Mouse (Mus musculus) CH12.LX (cell line): ENCODE data around the gene Zfp1. TPM values are rescaled to one million over a fixed set of nuclear protein-coding genes. Genes with fewer than 3 reads are reported as not detected.

Experiments used
- DNase-seq: peaks from one replicate; pipeline ENCODE4 v3.0.0-alpha.2; 2013; ENCODE audit errors: extremely low read depth
- H3K27ac ChIP-seq: 2 replicates; pipeline ENCODE4 v1.5.1; 2012; ENCODE audit warnings: low read depth, mild to moderate bottlenecking, control low read depth, moderate library complexity; ENCODE audit not compliant: insufficient read depth
- H3K27me3 ChIP-seq: replicated peaks from 2 replicates; pipeline ENCODE3; 2012; ENCODE audit warnings: inconsistent platforms
- H3K36me3 ChIP-seq, 2 experiments: replicated peaks in 1 of 2; 2 replicates each; pipeline versions ENCODE3 to v1.6.1; 2012; ENCODE audit warnings: inconsistent platforms in 1 of 2, low read length in 1 of 2, mild to moderate bottlenecking in 1 of 2, mixed read lengths in 1 of 2, moderate library complexity in 1 of 2; ENCODE audit not compliant: control insufficient read depth in 1 of 2, insufficient read depth in 1 of 2
- H3K4me1 ChIP-seq, 2 experiments: 2 replicates each; pipeline ENCODE4 v1.6.1; 2012; ENCODE audit warnings: inconsistent platforms in 1 of 2, moderate library complexity in 1 of 2; ENCODE audit not compliant: insufficient read depth in 2 of 2, control insufficient read depth in 1 of 2
- H3K4me2 ChIP-seq: 2 replicates; pipeline ENCODE4 v1.6.1; 2012; ENCODE audit warnings: low read depth, mild to moderate bottlenecking, control low read depth; ENCODE audit not compliant: poor library complexity, insufficient read depth, severe bottlenecking
- H3K4me3 ChIP-seq, 3 experiments: fragments of 150-350 bp in 1 of 3; sonication (generic) in 1 of 3; replicated peaks in 1 of 3; 2 replicates each; pipeline versions ENCODE3 to v1.5.1; 2011 to 2012; ENCODE audit warnings: low read depth in 2 of 3, low read length in 2 of 3, mild to moderate bottlenecking in 2 of 3, moderate library complexity in 2 of 3, control low read depth in 1 of 3, improper control_type of control experiment in 1 of 3, inconsistent platforms in 1 of 3, mixed read lengths in 1 of 3; ENCODE audit not compliant: poor library complexity in 1 of 3
- H3K79me2 ChIP-seq: replicated peaks from 2 replicates; pipeline ENCODE4 v1.6.1; 2012; ENCODE audit warnings: mild to moderate bottlenecking, moderate library complexity; ENCODE audit not compliant: control insufficient read depth, poor library complexity, insufficient read depth, severe bottlenecking; ENCODE audit errors: extremely low read depth
- H3K9ac ChIP-seq: 2 replicates; pipeline ENCODE4 v1.6.1; 2012; ENCODE audit warnings: low read depth, mild to moderate bottlenecking, control low read depth, moderate library complexity; ENCODE audit not compliant: insufficient read depth
- H3K9me3 ChIP-seq: replicated peaks from 2 replicates; pipeline ENCODE3; 2012; ENCODE audit warnings: low read length, inconsistent platforms, mixed read lengths
- BHLHE40 ChIP-seq: IDR thresholded peaks from 2 replicates; pipeline ENCODE4 v1.6.1; 2011; ENCODE audit warnings: mild to moderate bottlenecking, low read depth, low read length, improper control_type of control experiment
- CHD1 ChIP-seq: IDR thresholded peaks from 2 replicates; pipeline ENCODE4 v1.6.1; 2012; ENCODE audit warnings: low read depth, low read length, improper control_type of control experiment, inconsistent platforms
- CTCF ChIP-seq, 2 experiments: IDR thresholded peaks in 1 of 2; conservative IDR thresholded peaks in 1 of 2; 2 replicates each; pipeline ENCODE4 v1.5.1; 2011 to 2012; ENCODE audit warnings: low read depth in 2 of 2, low read length in 2 of 2, improper control_type of control experiment in 1 of 2, inconsistent platforms in 1 of 2, mild to moderate bottlenecking in 1 of 2, moderate library complexity in 1 of 2
- E2F4 ChIP-seq: IDR thresholded peaks from 2 replicates; pipeline ENCODE4 v1.6.1; 2011; ENCODE audit warnings: low read depth, low read length, improper control_type of control experiment; ENCODE audit not compliant: insufficient replicate concordance
- EP300 ChIP-seq: IDR thresholded peaks from 2 replicates; pipeline ENCODE4 v1.6.1; 2011; ENCODE audit warnings: low read length, improper control_type of control experiment
- ETS1 ChIP-seq: conservative IDR thresholded peaks from 2 replicates; pipeline ENCODE4 v1.6.1; 2012; ENCODE audit warnings: low read depth, mild to moderate bottlenecking, inconsistent platforms, low read length, improper control_type of control experiment, moderate library complexity
- GABPA ChIP-seq: IDR thresholded peaks from 2 replicates; pipeline ENCODE4 v1.6.1; 2012; ENCODE audit warnings: low read depth, low read length, improper control_type of control experiment, inconsistent platforms; ENCODE audit not compliant: insufficient replicate concordance
- IRF4 ChIP-seq: IDR thresholded peaks from 2 replicates; pipeline ENCODE4 v1.6.1; 2014; ENCODE audit warnings: low read depth, mild to moderate bottlenecking, inconsistent platforms, low read length, improper control_type of control experiment
- JUN ChIP-seq: IDR thresholded peaks from 2 replicates; pipeline ENCODE4 v1.6.1; 2011; ENCODE audit warnings: low read depth, mild to moderate bottlenecking, low read length, improper control_type of control experiment, moderate library complexity; ENCODE audit not compliant: insufficient read depth
- KAT2A ChIP-seq: IDR thresholded peaks from 2 replicates; pipeline ENCODE4 v1.6.1; 2012; ENCODE audit warnings: low read length, improper control_type of control experiment, inconsistent platforms; ENCODE audit not compliant: insufficient replicate concordance
- MAFK ChIP-seq: IDR thresholded peaks from 2 replicates; pipeline ENCODE4 v1.6.1; 2011; ENCODE audit warnings: low read length, improper control_type of control experiment; ENCODE audit not compliant: insufficient replicate concordance
- MAX ChIP-seq: IDR thresholded peaks from 2 replicates; pipeline ENCODE4 v1.6.1; 2011; ENCODE audit warnings: low read length, improper control_type of control experiment
- MXI1 ChIP-seq: IDR thresholded peaks from 2 replicates; pipeline ENCODE4 v1.6.1; 2011; ENCODE audit warnings: mild to moderate bottlenecking, low read depth, low read length, improper control_type of control experiment
- NELFE ChIP-seq: IDR thresholded peaks from 2 replicates; pipeline ENCODE4 v1.6.1; 2011; ENCODE audit warnings: low read depth, low read length, improper control_type of control experiment
- POLR2A ChIP-seq: IDR thresholded peaks from 2 replicates; pipeline ENCODE4 v1.6.1; 2011; ENCODE audit warnings: low read depth, mild to moderate bottlenecking, improper control_type of control experiment, low read length
- POLR2AphosphoS2 ChIP-seq: IDR thresholded peaks from 2 replicates; pipeline ENCODE4 v1.6.1; 2011; ENCODE audit warnings: low read depth, low read length, improper control_type of control experiment
- RAD21 ChIP-seq: IDR thresholded peaks from 2 replicates; pipeline ENCODE4 v1.6.1; 2011; ENCODE audit warnings: low read depth, mild to moderate bottlenecking, low read length, improper control_type of control experiment, moderate library complexity
- RCOR1 ChIP-seq: conservative IDR thresholded peaks from 2 replicates; pipeline ENCODE4 v1.6.1; 2012; ENCODE audit warnings: low read depth, mild to moderate bottlenecking, inconsistent platforms, low read length, improper control_type of control experiment
- SIN3A ChIP-seq: IDR thresholded peaks from 2 replicates; pipeline ENCODE4 v1.6.1; 2012; ENCODE audit warnings: low read length, improper control_type of control experiment, inconsistent platforms
- TBP ChIP-seq: conservative IDR thresholded peaks from 2 replicates; pipeline ENCODE4 v1.6.1; 2011; ENCODE audit warnings: low read depth, low read length, improper control_type of control experiment
- TCF12 ChIP-seq: IDR thresholded peaks from 2 replicates; pipeline ENCODE4 v1.6.1; 2014; ENCODE audit warnings: low read depth, mild to moderate bottlenecking, inconsistent platforms, low read length, improper control_type of control experiment
- USF1 ChIP-seq: IDR thresholded peaks from 2 replicates; pipeline ENCODE4 v1.6.1; 2014; ENCODE audit warnings: low read depth, mild to moderate bottlenecking, inconsistent platforms, low read length, improper control_type of control experiment
- USF2 ChIP-seq: conservative IDR thresholded peaks from 2 replicates; pipeline ENCODE4 v1.6.1; 2011; ENCODE audit warnings: low read depth, low read length, improper control_type of control experiment
- ZKSCAN1 ChIP-seq: IDR thresholded peaks from 2 replicates; pipeline ENCODE4 v1.6.1; 2012; ENCODE audit warnings: low read depth, inconsistent platforms, low read length, improper control_type of control experiment, borderline replicate concordance
- ZMIZ1 ChIP-seq: IDR thresholded peaks from 2 replicates; pipeline ENCODE4 v1.6.1; 2012; ENCODE audit warnings: low read depth, mild to moderate bottlenecking, inconsistent platforms, low read length, improper control_type of control experiment
- dilution Hi-C: fragments of 300-500 bp; cut with MboI; formaldehyde crosslinking; loops from 2 replicates; pipeline ENCODE4 v1.14.3; 2020; ENCODE audit warnings: low sequenced_read_pairs; ENCODE audit not compliant: extremely low pct_unique_long_range_greater_than_20kb, extremely low pct_ligation_motif_present
- in situ Hi-C: fragments of 300-500 bp; cut with MboI; formaldehyde crosslinking; loops from 3 replicates; pipeline ENCODE4 v1.14.3; 2019; ENCODE audit warnings: low sequenced_read_pairs, low pct_ligation_motif_present, low pct_unique_long_range_greater_than_20kb, mixed read lengths
- polyA plus RNA-seq: library from polyadenylated mRNA; unstranded; fragments of >175 nt; gene quantifications from 2 replicates; pipeline ENCODE4 v1.2.1, GENCODE M21; 2012; ENCODE audit warnings: low read depth; ENCODE audit not compliant: insufficient read length
- total RNA-seq, 2 experiments: library from RNA; depleted of rRNA; stranded (reverse); fragments of 300-350 nt in 1 of 2; fragments of >200 nt in 1 of 2; gene quantifications; 2 replicates each; pipeline ENCODE4 v1.2.3; 2012 to 2014

Zfp1 gene
- total and polyA plus RNA-seq, 3 experiments = 9.2 to 16.7 (median 14.5) TPM

DNA sequence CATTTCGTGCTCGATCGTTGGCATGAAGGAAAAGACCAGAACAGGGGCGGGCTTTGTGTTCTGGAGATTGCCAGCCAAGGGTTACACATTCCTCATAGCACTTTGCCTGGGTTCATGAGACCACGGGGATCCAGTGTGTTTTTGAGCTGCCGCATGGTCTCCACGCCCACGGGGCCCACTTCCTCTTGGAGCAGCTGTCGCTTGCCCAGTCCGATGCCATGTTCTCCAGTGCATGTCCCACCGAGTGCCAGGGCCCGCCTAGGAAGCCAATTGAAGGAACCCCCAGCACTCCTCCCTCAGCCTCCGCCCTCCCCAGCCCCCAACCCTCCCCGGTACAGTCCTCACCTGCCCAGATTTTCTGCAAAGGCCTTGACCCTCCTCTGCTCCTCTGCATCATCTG, 16.3 kb upstream of the Zfp1 start:
- Histone ChIP-seq H3K36me3 (peaks cover 0 to 13% of the 10 kb centered on the region in 2 experiments), H3K9ac (no peak overlapping the region), H3K4me1 (peaks cover 0 to 26% of the 10 kb centered on the region in 2 experiments; a peak in 2 of 4 replicates), H3K9me3 (no peaks in the 10 kb centered on the region), H3K79me2 (no peaks in the 10 kb centered on the region), H3K27me3 (no peaks in the 10 kb centered on the region), H3K4me3 (no peak overlapping the region), H3K4me2 (no peak overlapping the region), H3K27ac (no peak overlapping the region)
- DNase-seq = no peak
- TF ChIP-seq MAX (no peak), ZKSCAN1 (no peak), KAT2A (no peak), NELFE (no peak), USF2 (no peak), EP300 (no peak), POLR2AphosphoS2 (no peak), MXI1 (no peak), POLR2A (no peak), BHLHE40 (no peak), RCOR1 (no peak), TCF12 (no peak), RAD21 (no peak), SIN3A (no peak), TBP (no peak), IRF4 (no peak), JUN (no peak)
- in situ Hi-C loops = loop anchor here (5.0 to 10.0 kb wide), 2 partner anchors 95 to 282 kb away; no protein-coding TSS in a partner anchor
- dilution Hi-C loops = no loop called here

GRCm38 (mm10) chr8:111627923-111628322, 15.3 kb upstream of the Zfp1 start:
- H3K4me1 ChIP-seq = peaks cover 0 to 26% of the 10 kb centered on the region in 2 experiments; a peak in 2 of 4 replicates
- dilution Hi-C loops (no loop called here), in situ Hi-C loops (loop anchor here (5.0 to 10.0 kb wide), 2 partner anchors 96 to 283 kb away; no protein-coding TSS in a partner anchor)
- DNase-seq = no peak
- no peaks in the 10 kb centered on the region for H3K9me3 ChIP-seq
- no peak overlapping the region for H3K9ac ChIP-seq
- no peaks in the 10 kb centered on the region for H3K27me3 ChIP-seq
- H3K27ac ChIP-seq = no peak overlapping the region
- H3K79me2 ChIP-seq = no peaks in the 10 kb centered on the region
- H3K36me3 ChIP-seq = peaks cover 0 to 5% of the 10 kb centered on the region in 2 experiments
- TF ChIP-seq MXI1 (no peak), ZKSCAN1 (no peak), CTCF (conservative IDR thresholded peaks at IDR 0.05 in 1 of 2, IDR thresholded peaks at IDR 0.05 in 1 of 2; ENCODE audit: low read depth in 2 of 2, low read length in 2 of 2) (no peak), MAFK (no peak), ZMIZ1 (no peak), ETS1 (no peak), GABPA (no peak), NELFE (no peak), USF1 (no peak), CHD1 (no peak), EP300 (no peak), E2F4 (no peak)
- no peak overlapping the region for H3K4me2 ChIP-seq
- no peak overlapping the region for H3K4me3 ChIP-seq
